Mouse (Mus musculus): ENCODE measurements around the gene Kbtbd13. TPM values are rescaled to one million over a fixed set of nuclear protein-coding genes. Genes with fewer than 3 reads are reported as not detected.

The Kbtbd13 gene
- under 1 TPM; 0.18 to 0.36 TPM for total RNA-seq (2021)

DNA sequence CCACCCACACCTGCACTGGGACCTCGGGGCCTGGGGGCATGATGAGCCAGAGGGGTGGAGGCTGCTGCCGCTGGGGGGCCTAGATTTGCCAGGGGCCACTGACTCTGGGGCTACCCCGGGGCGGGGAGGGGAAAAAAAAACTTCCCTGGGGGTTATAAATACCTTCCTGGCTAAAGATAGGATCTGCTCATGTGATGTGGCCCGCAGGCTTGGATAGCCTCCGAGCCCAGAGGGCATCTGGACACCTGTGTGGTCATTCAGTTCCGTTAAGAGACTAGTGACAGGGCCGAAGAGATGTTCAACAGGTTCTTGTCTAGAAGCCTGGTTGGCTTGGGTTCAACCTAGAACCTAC lies at the start of gene Kbtbd13:
Gene Kbtbd13 (minus strand): TSS at position 40 of the 352 bp plus-strand sequence.
- intact Hi-C loops (cut with DNase I) = no loop called here
- no peak for DNase-seq

DNA sequence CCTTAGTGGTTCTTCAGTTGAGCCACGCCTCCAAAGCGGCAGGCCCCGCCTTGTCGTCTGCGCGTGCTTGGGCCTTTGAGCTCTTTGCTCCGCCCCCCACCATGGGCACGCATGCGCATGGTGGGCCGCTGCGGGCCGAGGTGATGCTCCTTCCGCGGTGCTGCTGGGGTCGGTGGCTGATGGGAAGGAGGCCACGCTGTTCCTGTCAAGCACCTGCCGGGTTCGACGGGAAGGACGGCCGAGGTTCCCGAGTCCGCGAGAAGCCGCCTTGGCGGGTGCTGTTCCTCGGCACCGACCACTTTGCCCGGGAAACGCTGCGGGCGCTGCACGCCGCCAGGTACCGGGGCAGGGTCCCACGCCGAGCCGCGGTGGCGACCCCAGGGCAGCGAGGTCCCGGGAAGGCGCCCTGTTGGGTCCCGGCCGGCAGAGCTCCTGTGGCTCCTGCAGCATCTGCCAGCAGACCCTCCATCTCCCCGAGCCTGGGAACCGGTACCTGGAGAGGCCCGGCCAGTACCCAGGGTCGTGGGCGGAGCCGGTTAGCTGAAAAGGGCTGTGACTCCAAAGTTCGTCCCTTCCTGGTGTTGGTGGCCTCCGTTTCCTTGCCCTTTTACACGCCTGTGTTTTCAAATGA lies 44.3 kb upstream of the Kbtbd13 start, which contains the start of gene Mtfmt:
Gene Mtfmt (plus strand): TSS at position 112 of the 631 bp plus-strand sequence.
- intact Hi-C loops (cut with DNase I) = loop anchor here (10.0 kb wide), 1 partner anchor 61 kb away; no protein-coding TSS in a partner anchor
- peak; percentile 96 for DNase-seq

DNA sequence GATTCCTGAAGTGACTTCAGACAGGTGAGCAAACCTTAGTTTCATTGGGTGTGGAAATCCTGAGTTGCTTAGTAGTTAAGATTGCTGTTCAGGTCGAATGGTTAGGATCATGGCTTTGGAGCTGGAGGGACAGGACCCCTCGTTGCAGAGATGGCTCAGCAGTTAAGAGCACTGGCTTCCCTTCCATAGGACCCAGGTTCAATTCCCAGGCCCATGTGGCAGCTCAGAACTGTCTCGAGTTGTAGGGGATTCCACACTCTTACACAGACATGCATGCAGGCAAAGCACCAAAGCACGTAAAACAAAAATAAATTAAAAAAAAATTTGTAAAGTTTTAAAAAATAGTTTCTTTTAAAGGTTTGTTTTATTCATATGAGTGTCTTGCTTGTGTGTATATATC lies 43.8 kb upstream of the Kbtbd13 start:
- intact Hi-C loops (cut with DNase I) = loop anchor here (10.0 kb wide), 1 partner anchor 60 kb away; no protein-coding TSS in a partner anchor
- no peak for DNase-seq

DNA sequence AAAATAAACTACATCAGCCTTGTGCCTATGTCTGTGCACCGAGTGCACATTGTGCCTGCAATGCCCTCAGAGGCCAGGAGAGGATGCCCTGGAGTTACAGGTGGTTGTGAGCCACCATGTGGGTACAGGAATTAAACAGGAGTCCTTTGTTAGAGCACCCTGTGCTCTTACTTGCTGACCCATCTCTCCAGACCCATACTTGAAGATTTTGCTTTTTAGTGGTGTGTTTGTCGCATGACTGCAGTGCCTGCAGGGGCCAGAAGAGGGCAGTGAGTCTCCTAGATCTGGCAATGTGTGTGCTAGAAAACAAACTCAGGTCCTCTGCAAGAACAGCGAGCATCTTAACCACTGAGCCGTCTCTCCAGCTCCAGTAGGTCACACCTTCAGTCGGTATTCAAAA lies 42.7 kb upstream of the Kbtbd13 start:
- DNase-seq = peak; percentile 60
- intact Hi-C loops (cut with DNase I) = loop anchor here (10.0 kb wide), 1 partner anchor 59 kb away; no protein-coding TSS in a partner anchor

DNA sequence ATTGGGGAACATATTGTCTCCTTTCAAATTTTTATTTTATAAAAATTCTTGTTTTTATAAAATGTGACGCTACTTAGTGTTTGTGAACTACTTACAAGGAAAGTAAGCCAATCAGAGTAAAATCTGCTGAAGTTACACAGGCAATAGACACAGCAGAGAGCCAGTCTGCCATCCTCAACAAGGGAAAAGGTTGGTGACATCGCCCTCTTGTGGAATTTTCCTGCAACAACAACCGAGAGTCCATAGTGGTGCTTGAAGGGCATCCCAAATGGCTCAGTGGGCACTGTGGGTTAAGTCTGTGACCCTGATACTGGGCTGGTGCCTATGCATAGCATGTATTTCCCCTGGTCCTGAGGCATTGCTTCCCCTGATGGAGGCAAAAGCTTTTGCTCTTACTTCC lies 40.8 kb upstream of the Kbtbd13 start:
- intact Hi-C loops (cut with DNase I) = loop anchor here (10.0 kb wide), 1 partner anchor 57 kb away; no protein-coding TSS in a partner anchor
- DNase-seq = peak; percentile 84

DNA sequence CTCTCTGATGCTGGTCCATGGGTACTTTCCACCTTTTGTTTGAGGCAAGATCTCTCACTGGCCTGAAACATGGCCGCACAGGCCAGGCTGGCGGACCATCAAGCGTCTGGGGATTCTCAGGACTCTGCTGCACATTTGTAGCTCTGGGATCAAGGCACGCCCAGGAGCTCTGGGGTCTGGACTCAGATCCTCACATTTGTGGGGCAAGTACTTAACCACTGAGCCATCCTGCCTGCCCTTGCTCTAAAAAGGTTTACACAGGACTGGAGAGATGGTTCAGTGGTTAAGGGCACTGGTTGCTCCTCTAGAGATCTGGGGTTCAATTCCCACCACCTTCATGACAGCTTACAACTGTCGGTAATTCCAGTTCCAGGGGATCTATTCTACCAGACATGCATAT lies 39.5 kb upstream of the Kbtbd13 start:
- intact Hi-C loops (cut with DNase I) = loop anchor here (10.0 kb wide), 1 partner anchor 56 kb away; no protein-coding TSS in a partner anchor

DNA sequence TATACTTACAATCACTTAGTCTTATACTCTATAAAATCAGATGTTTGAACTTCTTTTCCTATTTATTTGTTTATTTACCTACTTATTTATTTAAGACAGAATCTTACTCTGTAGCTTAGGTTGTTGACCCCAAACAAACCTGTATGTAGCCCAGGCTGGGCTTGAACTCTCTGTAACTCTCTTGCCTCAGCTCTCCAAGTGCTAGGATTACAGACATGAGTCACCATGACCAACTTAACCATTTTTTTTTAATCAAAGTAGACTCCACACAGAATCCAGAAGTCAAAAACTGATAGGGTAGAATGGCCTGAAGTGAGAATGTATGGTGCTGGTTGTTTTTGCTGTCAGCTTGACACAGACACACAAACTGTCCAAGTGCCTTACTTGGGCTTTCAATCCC lies 38.9 kb upstream of the Kbtbd13 start:
- intact Hi-C loops (cut with DNase I) = loop anchor here (10.0 kb wide), 1 partner anchor 56 kb away; no protein-coding TSS in a partner anchor
- DNase-seq = no peak

More for the DNA sequence above, 39.5 kb upstream of the Kbtbd13 start:
- DNase-seq = no peak

DNA sequence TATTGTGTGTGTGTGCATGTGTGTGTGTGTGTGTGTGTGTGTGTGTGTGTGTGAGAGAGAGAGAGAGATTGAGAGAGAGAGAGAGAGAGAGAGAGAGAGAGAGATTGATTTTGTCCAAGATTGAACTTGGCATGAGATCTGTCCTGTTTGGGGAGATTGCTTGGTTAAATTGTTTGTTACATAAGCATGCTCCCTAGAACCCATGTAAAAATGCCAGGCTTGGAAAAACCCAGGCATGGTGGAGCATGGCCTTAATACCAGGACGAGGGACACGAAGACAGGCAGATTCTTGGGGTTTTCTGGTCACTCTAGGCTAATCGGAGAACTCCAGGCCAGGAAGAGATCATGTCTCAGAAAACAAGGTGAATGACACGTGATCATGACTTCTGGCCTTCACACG lies 36.6 kb upstream of the Kbtbd13 start:
- DNase-seq = no peak
- intact Hi-C loops (cut with DNase I) = no loop called here

DNA sequence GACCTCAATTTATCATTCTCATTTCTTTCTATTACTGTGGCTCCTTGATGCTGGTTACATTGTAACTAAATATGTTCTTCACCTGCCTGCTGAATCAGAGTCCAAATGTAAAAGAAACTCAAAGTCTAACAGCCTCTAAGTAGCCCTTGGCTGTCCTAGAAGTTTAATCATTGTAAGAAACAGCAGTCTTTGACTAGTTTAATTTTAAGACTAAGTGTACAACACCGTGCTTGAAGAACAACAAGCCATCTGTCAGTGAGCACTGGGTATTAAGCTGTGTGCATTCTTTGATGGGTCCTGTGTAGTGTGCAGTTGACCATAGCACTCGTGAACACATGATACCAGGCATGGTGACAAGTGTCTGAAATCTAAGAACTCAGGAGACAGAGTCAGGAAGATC lies 36.1 kb upstream of the Kbtbd13 start:
- intact Hi-C loops (cut with DNase I) = no loop called here
- no peak for DNase-seq

DNA sequence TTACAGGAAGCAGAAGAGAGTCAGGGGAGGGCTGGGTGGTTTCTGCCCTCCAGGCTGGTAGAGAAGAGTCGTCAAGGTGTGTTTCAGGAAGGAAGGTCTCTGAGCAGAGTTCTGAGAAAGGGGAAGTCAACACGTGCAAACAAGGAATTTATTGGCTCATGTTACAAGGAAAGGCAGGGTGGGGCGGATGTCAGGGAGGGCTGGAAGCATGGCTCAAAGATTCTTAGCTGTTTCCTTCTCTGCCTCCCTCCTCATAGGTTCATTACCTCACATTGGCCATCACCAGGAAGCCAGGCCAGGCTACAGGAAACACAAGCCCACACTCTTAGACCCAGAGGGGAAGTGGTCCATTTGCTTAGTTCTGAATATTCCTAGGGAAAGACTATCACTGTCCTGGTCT lies 32.9 kb upstream of the Kbtbd13 start:
- intact Hi-C loops (cut with DNase I) = no loop called here
- DNase-seq = no peak

DNA sequence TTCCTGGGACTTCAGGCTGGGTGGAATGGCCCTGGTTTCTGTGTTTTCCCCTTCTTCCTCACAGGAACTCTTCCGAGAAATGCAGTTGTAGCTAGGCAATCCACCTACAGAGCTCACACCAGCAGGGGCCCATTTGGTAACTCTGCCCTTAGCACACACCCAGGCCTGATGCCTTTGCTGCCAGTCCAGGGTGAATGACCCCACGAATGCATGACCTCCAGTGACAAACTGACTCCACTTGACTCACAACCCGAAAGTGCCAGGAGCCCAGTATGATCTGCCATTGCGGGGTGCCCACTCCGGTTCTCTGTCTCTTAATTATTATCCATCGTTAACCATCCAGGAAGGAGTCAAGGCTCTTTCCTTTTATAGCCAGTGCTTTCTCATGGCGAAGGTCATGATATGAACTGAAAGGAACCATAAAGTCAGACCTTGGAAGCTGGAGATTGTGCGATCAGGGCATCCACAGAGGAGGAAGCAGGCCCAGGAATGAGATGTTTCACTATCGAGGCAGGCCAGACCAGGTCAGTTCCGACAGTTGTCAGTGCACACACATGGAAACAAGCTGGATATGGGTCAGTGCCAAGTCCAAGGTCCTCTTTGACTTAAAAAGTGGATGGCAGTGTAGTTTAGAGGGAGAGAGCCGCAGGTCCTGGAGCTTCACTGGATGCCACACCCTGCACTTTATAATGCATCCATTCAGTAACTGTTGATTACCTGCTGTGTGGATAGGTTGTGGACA lies 31.5 kb upstream of the Kbtbd13 start, which contains the start of gene Slc51b:
Gene Slc51b (minus strand): TSS at position 196 of the 742 bp plus-strand sequence.
- intact Hi-C loops (cut with DNase I) = no loop called here
- DNase-seq = no peak

DNA sequence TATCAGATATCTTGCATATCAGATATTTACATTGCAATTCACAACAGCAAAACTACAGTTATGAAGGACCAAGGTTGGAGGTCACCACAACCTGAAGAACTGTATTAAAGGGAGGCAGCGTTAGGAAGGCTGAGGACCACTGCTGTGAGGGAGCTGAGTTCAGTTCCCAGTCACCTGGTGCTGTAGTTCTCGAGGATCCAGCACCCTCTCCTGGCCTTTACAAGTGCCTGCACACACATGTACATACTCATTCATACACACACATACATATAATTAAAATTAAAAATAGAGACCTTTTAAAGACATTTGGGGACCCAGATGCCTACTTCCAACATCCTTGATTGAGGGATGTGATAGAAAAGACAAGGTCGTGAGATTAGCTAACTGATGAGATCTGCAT lies 28.2 kb upstream of the Kbtbd13 start:
- intact Hi-C loops (cut with DNase I) = no loop called here

DNA sequence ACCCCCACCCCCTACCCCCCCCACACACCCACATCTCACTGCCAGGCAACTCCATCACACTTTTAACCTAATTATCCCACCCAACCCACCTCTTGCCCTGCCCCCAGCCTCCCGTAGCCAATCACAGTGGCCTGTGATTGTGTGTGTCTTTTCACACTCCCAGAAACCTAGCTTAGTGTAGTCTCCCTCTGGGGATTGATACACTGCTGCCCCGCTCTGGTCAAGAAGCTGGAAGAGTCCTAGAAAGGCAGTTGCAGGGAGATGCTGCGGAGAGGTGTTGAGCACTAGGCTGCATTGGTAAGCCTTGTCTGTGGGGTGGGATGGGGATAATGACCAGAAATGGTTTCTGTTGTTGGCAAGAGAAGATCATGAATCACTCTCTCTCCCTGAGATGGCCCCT lies 26.3 kb upstream of the Kbtbd13 start:
- no peak for DNase-seq
- intact Hi-C loops (cut with DNase I) = no loop called here

More for the DNA sequence above, 28.2 kb upstream of the Kbtbd13 start:
- DNase-seq = no peak

DNA sequence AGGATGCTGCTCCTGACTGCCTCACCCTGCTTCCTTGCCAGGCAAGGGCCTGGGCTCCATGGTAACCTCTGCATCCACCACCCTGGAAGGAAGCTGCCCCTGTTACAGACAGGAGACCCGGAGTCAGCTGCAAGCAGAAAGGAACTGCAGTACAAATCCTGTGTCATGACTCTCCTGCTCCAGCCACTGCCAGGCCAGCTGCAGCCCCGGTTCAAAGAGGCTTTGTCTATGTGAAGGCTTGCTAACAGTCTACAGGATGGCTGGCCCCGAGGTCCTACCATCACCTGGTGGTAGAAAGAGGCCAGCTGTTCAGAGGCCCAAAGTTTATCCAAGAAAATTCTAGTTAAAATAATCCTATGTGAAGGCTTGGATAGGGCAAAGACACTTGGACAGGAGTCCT lies 19.9 kb upstream of the Kbtbd13 start:
- DNase-seq = no peak
- intact Hi-C loops (cut with DNase I) = no loop called here

DNA sequence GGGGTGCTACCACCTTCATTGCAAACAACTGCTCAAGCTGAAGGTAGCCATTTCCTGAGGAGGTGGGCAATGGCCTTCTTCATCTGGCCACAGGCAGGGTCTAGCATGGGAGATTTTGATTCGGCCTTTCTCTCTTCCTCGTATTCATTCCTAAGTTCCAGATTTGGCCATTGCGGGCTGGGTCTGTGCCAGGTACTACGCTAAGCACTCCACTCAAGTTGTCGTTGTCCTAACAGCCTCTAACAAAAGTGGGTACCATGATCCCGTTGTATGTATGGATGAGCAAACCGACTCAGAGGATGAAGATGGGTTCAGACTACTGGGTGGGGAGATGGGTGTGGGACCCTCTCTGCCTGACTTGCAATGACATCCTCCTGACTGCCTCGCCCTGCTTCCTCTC lies 18.9 kb upstream of the Kbtbd13 start:
- intact Hi-C loops (cut with DNase I) = no loop called here
- no peak for DNase-seq

DNA sequence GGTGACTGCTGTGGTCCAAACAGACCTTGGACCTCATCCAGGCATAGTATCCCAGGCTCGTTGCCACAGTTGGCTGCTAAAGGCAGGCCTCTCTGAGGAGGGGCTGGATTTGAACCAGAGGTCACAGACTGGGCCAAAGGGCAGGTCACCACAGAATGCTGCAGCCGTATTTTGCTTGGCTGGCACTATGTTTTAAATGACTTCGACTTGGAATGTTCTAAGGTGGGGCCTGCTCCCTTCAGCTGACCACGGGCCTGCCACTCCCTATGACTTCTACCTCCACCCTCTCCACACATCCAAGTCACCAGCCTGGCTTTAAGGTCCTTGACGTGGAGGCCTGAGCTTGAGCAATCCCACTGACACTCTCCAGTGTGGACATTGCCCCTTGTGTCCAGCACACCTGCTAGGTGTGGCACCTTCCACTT lies 17.4 kb upstream of the Kbtbd13 start:
- no peak for DNase-seq
- intact Hi-C loops (cut with DNase I) = no loop called here

DNA sequence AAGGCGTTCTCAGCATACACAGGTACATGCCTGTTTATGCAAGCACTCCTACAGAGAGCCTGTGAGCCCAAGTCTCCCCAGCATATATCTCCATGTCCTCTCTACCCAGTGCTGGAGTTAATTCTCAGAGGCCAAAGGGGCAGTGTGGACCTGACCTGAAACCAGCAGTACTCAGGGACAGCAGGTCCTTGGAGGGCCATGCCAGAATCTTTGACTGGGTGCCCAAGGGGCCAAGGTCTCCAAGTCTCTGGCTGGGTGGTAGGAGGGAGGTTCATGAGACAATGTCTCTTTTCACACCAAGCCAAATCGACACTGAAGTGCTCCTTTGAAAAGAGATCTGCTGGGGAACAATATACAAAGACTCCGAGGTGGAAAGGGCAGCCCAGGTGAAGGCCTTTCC lies 16.4 kb upstream of the Kbtbd13 start:
- intact Hi-C loops (cut with DNase I) = no loop called here
- no peak for DNase-seq

DNA sequence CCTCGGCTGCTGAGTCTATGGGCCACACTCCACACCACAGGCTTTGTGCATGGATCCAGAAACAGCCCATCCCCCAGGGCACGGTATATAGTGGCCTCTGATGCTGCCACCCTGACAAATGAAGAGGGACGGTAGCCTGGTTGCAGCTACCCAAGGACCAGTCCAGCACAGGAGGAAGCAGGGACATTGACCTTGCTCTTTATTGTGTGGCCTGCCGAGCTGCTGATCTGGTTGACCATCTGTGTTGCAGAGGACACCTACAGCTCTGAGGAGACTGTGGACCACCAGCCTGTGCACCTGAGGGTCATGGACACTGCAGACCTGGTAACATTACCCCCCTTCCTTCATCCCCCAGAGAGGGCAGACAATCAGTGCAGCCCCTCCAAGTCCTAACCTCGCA lies 15.9 kb upstream of the Kbtbd13 start:
- DNase-seq = no peak
- intact Hi-C loops (cut with DNase I) = no loop called here

DNA sequence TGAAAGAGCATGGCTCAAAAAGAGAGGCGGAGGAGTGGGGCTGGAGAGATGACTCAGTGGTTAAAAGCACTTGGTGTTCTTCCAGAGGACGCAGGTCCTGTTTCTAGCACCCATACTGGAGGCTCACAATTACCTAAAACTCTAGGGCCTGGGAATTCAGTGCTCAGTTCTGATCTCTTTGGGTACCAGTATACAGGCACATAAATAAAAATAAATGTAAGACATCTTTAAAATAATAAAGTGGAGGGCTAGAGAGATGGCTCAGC lies 13.7 kb upstream of the Kbtbd13 start:
- intact Hi-C loops (cut with DNase I) = no loop called here
- DNase-seq = no peak

DNA sequence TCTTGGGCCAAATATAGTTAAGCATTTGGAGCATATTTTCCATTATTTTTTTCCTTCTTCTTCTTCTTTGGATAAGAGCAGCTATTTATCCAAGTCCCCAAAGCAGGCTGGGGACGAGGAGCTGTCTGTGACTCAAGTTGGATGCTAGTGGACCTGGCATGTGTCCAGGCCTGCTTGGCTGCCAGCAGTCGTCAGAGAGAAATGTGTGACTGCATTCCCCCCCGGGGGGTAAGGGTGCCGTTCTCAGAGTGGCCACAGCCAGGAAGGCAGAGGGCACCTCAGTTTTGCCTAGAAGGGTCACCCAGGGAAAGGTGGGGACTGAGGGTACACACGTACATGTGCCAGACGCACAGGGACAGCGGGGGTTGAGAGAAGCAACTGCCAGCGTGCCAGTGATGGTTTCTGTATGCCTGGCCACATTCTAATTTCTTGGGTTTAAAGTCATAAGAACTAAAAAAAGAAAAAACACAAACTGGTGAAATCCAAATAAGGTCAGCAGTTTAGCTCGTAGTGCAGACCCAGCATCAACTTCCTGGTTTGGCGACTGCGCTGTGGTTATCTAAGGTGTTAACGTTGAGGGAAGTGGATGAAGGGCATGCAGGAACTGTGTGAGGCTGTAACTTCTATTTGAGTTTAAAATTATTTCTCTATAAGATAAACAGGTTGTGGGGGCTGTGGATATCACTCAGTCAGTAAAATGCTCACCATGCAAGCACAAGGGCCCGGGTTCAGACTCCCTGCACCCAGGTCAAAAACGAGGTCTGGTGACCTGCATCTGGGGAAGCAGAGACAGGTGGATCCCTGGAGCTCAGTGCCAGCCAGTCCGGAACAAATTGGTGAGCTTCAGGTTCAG lies 13.1 kb upstream of the Kbtbd13 start:
- peak; percentile 79 for DNase-seq
- intact Hi-C loops (cut with DNase I) = no loop called here

DNA sequence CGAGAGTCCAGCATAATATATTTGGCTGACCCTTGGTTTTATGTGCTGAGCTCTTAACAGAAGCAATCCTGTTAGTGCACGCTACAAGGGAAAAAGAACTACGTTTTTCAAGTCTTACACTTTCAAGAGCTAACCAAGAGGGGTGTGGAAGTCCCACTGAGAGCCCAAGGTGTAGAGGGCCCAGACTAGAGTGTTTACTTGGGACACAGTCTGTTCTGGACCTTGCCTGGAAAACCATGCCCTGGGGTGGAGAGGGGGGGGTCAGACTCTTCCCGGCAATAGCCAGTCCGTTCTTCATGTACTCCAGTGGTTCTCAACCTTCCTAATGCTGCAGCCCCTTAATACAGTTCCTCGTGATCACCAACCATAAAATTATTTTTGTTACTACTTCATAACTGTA lies 8.5 kb upstream of the Kbtbd13 start:
- DNase-seq = no peak
- intact Hi-C loops (cut with DNase I) = no loop called here
